Mouse (Mus musculus) cerebellum, adult (tissue): Measurements from ENCODE around the gene Olfr845.

Experiments used
- ATAC-seq: cut with Nextera tagmentation; 2 replicates; pipeline ENCODE4 v1.9.2; 2017; ENCODE audit warnings: mild to moderate bottlenecking, moderate library complexity, mixed read lengths; ENCODE audit not compliant: insufficient number of reproducible peaks, low FRiP score, low TSS enrichment

The Olfr845 gene

DNA sequence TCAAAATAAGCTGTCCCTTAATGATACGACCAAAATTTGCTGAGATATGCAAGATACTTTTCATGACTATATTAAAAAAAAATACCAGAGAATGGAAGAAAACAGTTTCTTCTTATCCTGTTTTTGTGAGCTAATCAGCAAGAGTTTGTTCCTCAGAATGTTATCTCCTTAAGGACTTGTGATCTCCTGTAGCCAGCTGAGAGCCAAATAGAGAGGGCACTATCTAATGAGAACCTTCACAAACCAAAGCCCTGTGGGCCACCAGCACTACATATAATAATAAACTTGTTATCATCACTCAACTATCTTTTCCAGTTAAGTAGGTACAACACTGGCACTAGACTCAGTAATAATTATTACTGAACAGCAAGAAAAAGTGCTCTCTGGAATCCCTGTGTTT lies at the start of gene Olfr845:
TSS of gene Olfr845 (plus strand) at position 301 of the 400 bp plus-strand sequence.
- no peak for ATAC-seq

- ATAC-seq = no peak
Measured at GRCm38 (mm10) chr9:19316047-19316446, 20.2 kb upstream of the Olfr845 start, which contains the start of gene Olfr844. Gene Olfr844 (plus strand): TSS chr9:19316347.

DNA sequence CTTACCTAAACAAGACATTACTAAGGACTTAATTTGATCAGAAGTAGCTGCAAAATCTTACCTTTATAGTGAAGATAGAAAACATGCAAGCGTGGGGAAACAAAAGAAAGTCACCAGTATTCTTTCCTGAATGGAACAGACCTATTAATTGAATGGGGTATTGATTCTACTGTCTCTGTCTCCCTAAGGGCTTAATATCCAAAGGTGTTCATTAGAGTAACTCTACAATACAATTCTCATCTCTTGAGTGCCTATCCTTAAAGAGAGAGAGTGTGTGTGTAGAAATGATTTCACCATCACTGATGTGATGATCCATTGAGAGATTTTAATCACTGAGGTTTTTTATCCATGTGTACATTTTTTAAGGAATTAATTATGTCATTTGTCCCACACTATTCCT lies 27.6 kb downstream of the Olfr845 start, which contains the start of gene Olfr846:
TSS of gene Olfr846 (minus strand) at position 101 of the 400 bp plus-strand sequence.
- ATAC-seq = no peak

DNA sequence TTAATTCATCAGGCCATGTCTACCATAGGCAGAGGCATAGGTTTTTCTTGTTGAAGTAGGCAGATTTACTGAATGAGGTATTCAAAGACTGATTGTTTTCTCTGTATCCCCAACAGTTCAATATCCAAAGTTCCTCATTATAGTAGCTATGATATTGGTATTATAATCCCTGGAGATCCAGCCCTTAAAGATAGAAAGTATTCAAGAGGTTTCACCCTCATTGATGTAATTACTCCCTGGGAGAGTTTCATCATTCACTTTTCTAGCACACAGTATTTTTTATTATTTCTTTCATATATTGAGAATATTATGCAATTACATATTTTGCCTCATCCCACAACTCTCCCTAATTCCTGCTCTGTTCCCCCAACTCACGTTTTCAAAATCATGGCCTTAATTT lies 42.3 kb downstream of the Olfr845 start, which contains the start of gene Olfr847:
TSS of gene Olfr847 (minus strand) at position 101 of the 400 bp plus-strand sequence.
- no peak for ATAC-seq
